Mouse (Mus musculus) thymus, adult 18-20 months (tissue): ENCODE results near the gene Epha4.

ENCODE experiments used
- DNase-seq, 2 experiments: peaks; one replicate each; pipeline ENCODE4 v3.0.0; 2022; ENCODE audit warnings: mixed read lengths in 2 of 2

Gene Epha4

DNA sequence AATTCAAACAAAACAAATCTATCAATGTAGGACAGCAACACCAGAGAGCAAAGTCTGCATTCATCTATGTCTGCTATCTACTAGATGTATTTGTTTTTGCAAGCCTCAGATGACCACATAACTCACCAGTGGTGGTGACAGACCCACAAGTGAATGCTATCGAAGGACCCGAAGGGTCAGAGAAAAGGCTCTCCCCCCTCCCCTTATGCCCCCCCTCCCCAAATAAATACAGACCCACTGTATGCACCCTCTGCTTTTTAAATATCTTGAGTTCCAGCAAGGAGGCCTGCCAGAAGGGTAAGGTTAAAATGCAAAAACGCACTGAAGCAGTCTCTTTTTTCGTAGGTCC lies 2.9 kb downstream of the Epha4 start:
- no peak for DNase-seq

- no peak for DNase-seq
Observed at GRCm38 (mm10) chr1:77511372-77512058, 3.4 kb downstream of the Epha4 start.

- DNase-seq: no peak
Observed at GRCm38 (mm10) chr1:77510623-77511022, 4.3 kb downstream of the Epha4 start.

- DNase-seq: no peak
Observed at GRCm38 (mm10) chr1:77506856-77507200, 8.1 kb downstream of the Epha4 start.

DNA sequence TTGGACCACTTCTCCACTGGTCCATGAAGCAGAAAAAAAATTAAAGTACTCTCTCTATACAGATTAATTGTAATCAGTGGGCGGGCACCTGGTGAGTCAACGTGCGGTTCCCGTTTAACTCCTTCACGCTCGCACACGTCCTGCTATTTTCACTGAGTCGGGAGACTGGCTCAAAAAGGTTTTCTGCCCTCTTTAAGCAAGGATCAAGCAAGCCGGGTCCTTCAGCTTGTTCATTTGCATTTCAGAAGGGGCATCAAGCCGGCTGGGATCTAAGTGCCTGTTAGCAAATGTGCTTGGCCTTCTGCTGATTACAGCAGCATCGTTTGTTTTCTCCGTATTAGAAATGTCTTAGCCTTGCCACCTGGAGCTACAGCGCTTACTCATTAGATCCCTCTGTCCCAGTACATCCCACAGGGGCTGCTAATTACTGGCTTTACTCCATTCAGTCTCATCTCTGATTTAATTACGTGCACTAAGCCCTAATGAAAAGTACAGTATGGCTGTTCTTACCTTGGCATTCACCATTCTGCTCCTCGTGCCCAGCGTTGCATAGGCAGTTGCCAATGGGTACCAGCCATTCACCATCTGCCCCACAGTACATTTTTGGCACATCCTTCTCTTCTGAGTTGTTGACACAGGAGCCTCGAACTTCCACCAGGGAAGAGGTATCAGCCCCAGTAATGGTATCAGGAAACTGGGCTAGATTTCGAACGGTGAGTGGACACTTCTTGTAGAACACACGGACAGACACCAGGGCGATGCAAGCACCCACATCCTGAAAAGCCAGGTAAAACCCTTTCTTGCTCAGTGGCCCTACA lies 8.6 kb downstream of the Epha4 start:
- DNase-seq: no peak

- no peak for DNase-seq
Observed at GRCm38 (mm10) chr1:77505263-77505662, 9.6 kb downstream of the Epha4 start.

DNA sequence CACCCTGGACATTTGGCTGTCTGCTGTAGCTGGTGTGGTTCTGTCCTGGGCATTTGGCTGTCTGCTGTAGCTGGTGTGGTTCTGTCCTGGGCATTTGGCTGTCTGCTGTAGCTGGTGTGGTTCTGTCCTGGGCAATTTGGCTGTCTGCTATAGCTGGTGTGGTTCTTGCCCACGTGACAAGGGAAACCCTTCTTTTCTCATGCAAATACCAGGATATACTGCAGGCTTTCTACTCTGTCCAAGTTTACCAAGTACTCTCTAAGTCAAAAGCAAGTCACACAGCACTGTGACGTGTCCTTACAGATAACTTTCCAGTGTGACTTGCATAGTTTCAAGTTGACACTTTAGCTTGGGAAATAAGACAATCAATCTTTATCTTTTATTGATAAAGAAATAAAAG lies 10.1 kb downstream of the Epha4 start:
- no peak for DNase-seq

GRCm38 (mm10) chr1:77503711-77504181 lies 11.1 kb downstream of the Epha4 start:
- no peak for DNase-seq

GRCm38 (mm10) chr1:77502554-77503119 lies 12.3 kb downstream of the Epha4 start:
- DNase-seq: no peak

DNA sequence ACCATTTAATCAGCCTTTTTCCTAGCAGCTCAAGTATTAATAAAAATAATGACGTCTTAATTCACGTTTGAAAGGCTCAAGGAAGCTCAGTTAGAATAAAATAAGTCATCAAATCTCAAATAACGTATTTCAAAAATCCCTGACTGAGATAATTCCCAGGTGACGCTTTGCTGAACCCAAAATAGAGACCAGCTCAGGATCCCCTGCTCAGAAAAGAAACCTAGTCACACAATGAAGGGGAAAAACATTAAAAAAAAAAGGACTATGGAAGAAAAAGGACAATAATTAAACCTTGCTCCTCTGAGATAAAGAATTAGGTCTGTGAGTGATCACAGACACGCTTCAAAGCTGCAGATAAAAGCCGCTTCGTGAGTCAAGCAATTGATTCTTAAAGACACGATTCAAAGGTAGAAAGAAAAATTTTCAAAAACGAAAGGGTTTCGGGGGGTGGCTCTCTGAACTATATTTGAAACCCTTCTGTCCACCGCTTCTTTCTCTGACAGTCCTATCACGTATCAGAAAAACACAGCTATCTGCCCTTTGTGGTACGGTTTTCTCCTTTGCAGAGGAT lies 13.4 kb downstream of the Epha4 start:
- DNase-seq: no peak

DNA sequence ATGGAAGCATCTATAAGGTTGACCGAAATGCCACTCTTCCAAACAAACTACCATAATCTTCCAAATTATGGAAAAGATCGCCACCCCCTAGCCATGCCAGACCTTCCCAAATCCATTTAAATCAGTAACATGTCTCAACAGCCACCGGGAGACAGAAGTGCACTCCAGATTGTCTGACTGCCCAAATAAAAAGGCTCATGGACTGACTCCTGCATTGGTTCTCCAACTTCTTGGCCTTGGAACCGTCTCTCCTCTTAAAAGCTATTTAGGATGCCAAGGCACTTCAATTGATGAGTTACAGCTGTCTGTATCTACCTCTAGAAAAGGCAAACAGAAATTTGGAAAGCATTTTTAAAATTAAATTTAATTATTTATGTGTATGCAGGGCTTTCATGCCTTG lies 17.4 kb downstream of the Epha4 start:
- DNase-seq: no peak

- no peak for DNase-seq
Observed at GRCm38 (mm10) chr1:77496468-77497181, 18.3 kb downstream of the Epha4 start.

GRCm38 (mm10) chr1:77495790-77496158 lies 19.1 kb downstream of the Epha4 start:
- no peak for DNase-seq

GRCm38 (mm10) chr1:77495030-77495789 lies 19.7 kb downstream of the Epha4 start:
- no peak for DNase-seq

DNA sequence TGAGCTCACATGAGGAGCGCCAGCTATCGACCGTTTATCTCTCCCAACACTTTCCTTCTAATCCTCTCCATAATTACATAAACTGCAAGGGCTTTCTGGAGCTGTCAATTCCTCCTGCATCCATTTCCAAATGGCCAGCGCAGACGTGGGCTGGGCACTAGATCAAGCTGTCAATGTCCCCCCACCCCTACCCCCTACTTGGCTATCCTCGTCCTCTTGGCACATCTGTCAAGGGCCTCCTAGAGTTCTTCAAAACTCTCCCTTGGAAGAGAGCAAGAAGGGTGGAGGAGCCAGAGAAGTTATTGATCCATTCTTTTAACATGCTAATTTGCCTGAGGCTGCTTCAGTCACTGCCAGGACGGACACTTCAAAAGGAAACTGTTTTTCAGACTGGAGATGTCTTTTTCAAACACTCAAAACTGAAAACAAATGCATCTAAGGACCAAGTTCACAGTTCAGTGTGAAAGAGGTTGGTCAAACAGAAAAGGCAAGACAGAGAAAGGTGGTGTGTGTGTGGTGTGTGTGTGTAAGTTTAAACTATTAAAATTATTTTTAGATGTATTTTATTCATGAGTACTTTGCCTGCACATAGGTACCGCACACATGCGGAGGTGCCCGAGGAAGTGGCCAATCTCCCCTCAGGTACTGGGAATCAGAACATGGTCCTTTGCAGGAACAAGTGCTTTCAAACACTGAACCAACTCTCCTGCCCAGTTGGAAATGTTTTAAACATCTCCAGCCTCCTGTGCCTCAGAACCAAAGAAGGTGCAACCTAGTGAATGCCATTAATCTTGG lies 20.9 kb downstream of the Epha4 start:
- no peak for DNase-seq

- DNase-seq: no peak
Observed at GRCm38 (mm10) chr1:77490166-77490565, 24.7 kb downstream of the Epha4 start.

- DNase-seq: no peak
Observed at GRCm38 (mm10) chr1:77489387-77489786, 25.5 kb downstream of the Epha4 start.

GRCm38 (mm10) chr1:77487856-77488462 lies 26.9 kb downstream of the Epha4 start:
- DNase-seq: no peak

DNA sequence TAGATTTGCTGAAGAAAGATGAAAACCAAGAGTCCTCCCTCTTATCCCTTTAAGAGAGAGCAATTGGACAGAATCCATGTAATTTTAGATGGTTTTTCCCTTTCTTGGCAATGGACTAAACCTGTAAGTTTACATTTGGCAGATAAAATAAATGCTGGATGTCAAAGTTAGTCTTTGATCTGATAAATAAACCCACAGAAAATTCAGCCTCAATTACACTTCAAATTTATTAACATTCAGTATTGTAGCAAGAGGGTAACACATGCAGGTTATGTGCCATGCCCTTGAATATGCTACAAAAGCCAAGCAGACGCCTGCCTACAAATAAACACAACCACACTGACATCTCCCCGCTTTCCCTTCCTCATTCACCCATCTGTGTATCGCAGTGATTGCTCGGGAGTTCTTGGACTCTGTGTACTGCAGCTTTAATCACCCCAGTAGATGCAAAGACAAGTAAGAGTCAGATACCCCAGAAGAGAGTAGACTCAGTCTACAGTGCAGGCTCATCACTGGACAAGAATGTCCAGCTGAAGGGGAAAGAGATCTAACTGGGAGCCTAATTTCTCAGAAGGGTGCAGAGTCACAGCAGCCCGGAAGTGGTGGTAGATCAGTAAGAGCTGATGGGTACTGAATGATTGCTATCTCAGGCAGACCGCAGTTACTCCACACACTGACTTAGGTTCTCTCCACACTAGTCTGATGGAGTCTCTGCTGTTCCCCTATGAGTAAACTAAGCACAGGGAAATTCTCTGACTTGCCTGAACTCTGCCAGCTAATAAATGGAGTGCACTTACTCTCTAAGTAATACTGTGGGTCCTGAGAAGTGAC lies 29.9 kb downstream of the Epha4 start:
- no peak for DNase-seq

DNA sequence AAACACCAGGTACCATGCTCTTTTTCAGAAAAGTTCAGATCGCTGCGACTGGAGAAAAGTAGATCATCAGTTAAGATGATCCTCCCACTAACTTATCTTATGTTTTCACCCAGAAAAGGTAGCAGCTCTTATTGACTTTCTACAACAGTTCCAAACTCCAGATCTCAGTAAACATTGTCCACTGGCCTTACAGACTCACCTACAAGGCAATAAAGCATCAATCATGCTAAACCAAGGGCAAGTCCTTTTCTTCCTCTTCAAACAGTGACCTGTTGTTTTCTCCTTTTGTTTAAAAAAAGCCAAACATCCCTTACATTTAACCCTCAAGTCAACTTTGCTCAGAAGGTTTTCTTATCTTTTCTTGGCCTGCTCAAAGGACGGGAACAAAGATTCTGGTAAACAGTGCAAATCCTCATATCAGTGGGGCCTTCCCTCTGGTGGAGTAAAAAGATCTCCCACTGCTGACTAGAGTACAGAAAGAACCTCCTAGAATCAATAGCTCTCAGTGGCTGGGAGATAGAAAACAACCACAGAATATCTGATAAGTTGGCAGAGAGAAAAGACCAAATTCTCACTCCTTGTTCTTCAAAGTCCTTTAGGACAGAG lies 39.0 kb downstream of the Epha4 start:
- DNase-seq: no peak
